Mouse (Mus musculus) spleen, adult 2 months (tissue): Measurements from ENCODE around the gene Best1. TPM values are rescaled to one million over a fixed set of nuclear protein-coding genes. Genes with fewer than 3 reads are reported as not detected.

Source experiments
- DNase-seq, 2 experiments: peaks; one replicate each; pipeline versions ENCODE4 v3.0.0 to v3.0.0-alpha.2; 2012 to 2021; ENCODE audit warnings: low spot score in 2 of 2, low read depth in 1 of 2
- H3K27ac ChIP-seq: fragments of 200-500 bp; 2 replicates; pipeline ENCODE4 v1.5.1; 2012; ENCODE audit warnings: low read length, inconsistent platforms; ENCODE audit not compliant: insufficient read depth
- H3K27me3 ChIP-seq: fragments of 200-500 bp; 2 replicates; pipeline ENCODE4 v1.6.1; 2012; ENCODE audit warnings: mild to moderate bottlenecking, moderate library complexity, low read length, inconsistent platforms; ENCODE audit not compliant: control insufficient read depth, insufficient read depth
- H3K36me3 ChIP-seq: fragments of 200-500 bp; 2 replicates; pipeline ENCODE4 v1.6.1; 2012; ENCODE audit warnings: mild to moderate bottlenecking, low read length, inconsistent platforms; ENCODE audit not compliant: control insufficient read depth, insufficient read depth
- H3K4me1 ChIP-seq: fragments of 200-500 bp; 2 replicates; pipeline ENCODE4 v1.6.1; 2011; ENCODE audit warnings: inconsistent platforms; ENCODE audit not compliant: control insufficient read depth, insufficient read depth, insufficient read length
- H3K4me3 ChIP-seq: fragments of 200-500 bp; 2 replicates; pipeline ENCODE4 v1.5.1; 2011; ENCODE audit warnings: mild to moderate bottlenecking, inconsistent platforms; ENCODE audit not compliant: insufficient read depth, insufficient read length; ENCODE audit errors: extremely low read depth
- CTCF ChIP-seq: fragments of 200-500 bp; IDR thresholded peaks from 2 replicates; pipeline ENCODE4 v1.5.1; 2011; ENCODE audit warnings: mild to moderate bottlenecking, inconsistent platforms; ENCODE audit not compliant: insufficient read depth, insufficient read length, insufficient replicate concordance; ENCODE audit errors: extremely low read depth
- POLR2A ChIP-seq: fragments of 200-500 bp; IDR thresholded peaks from 2 replicates; pipeline ENCODE4 v1.6.1; 2011; ENCODE audit warnings: low read depth, low read length, inconsistent platforms
- WGBS: fragments of 180-500 bp; shearing (Covaris S2); methylation state at CpG from one replicate; pipeline ENCODE4 v1.1.7; 2018; 5-methylcytosine and 5-hydroxymethylcytosine counted together
- polyA plus RNA-seq: library from polyadenylated mRNA; depleted of rRNA; stranded (reverse); fragments of >200 nt; gene quantifications from 2 replicates; pipeline ENCODE4 v1.2.3, GENCODE M21; 2012

Gene Best1
- polyA plus RNA-seq, 1 experiment, result 0.20 TPM

- no peaks in the 10 kb centered on the region for H3K27me3 ChIP-seq
- no peak overlapping the region for H3K4me3 ChIP-seq
- no peaks in the 10 kb centered on the region for H3K36me3 ChIP-seq
- no peaks in the 10 kb centered on the region for H3K4me1 ChIP-seq
- 90% methylated on average over 5 of the region's 5 CpGs for WGBS
- no peak for DNase-seq
- H3K27ac ChIP-seq, result no peak overlapping the region
- TF ChIP-seq POLR2A (no peak), CTCF (no peak)
These were observed 40.7 kb downstream of the Best1 start for GRCm38 (mm10) chr19:9960769-9961168.

GRCm38 (mm10) chr19:9957965-9958364 lies 43.5 kb downstream of the Best1 start:
- no peak overlapping the region for H3K4me3 ChIP-seq
- no peaks in the 10 kb centered on the region for H3K27me3 ChIP-seq
- H3K4me1 ChIP-seq, result peaks cover 8% of the 10 kb centered on the region; the same call in 1 of the 2 replicates
- TF ChIP-seq CTCF (no peak), POLR2A (no peak)
- H3K36me3 ChIP-seq, result no peaks in the 10 kb centered on the region
- DNase-seq, result no peak
- H3K27ac ChIP-seq, result no peak overlapping the region
- 88% methylated on average over 5 of the region's 5 CpGs for WGBS

- no peak for DNase-seq
- Histone ChIP-seq H3K27ac (no peak overlapping the region), H3K4me1 (peaks cover 8% of the 10 kb centered on the region; the same call in 1 of the 2 replicates), H3K4me3 (no peak overlapping the region), H3K27me3 (no peaks in the 10 kb centered on the region), H3K36me3 (no peaks in the 10 kb centered on the region)
- 82% methylated on average over 4 of the region's 4 CpGs for WGBS
- no peak for TF ChIP-seq CTCF
- no peak for TF ChIP-seq POLR2A
These were observed 44.6 kb downstream of the Best1 start for GRCm38 (mm10) chr19:9956624-9957388.

- Histone ChIP-seq H3K4me1 (peaks cover 8% of the 10 kb centered on the region; the same call in 1 of the 2 replicates), H3K27ac (peak overlapping the region; percentile 78; the same call in 1 of the 2 replicates), H3K36me3 (no peaks in the 10 kb centered on the region), H3K27me3 (no peaks in the 10 kb centered on the region), H3K4me3 (no peak overlapping the region)
- WGBS, result 74% methylated on average over 1 of the region's 1 CpGs
- no peak for TF ChIP-seq POLR2A
- no peak for DNase-seq
These were observed 46.0 kb downstream of the Best1 start for GRCm38 (mm10) chr19:9955438-9955837.

- TF ChIP-seq POLR2A (no peak), CTCF (no peak)
These were observed 46.6 kb downstream of the Best1 start for GRCm38 (mm10) chr19:9954811-9955202.

GRCm38 (mm10) chr19:9954055-9954810 lies 47.2 kb downstream of the Best1 start:
- Histone ChIP-seq H3K4me1 (peaks cover 8% of the 10 kb centered on the region; the same call in 1 of the 2 replicates), H3K4me3 (no peak overlapping the region), H3K36me3 (no peaks in the 10 kb centered on the region), H3K27ac (peak overlapping the region; percentile 78), H3K27me3 (no peaks in the 10 kb centered on the region)
- DNase-seq, result no peak
- 35% methylated on average over 7 of the region's 7 CpGs for WGBS
- TF ChIP-seq POLR2A (no peak), CTCF (no peak)

More at GRCm38 (mm10) chr19:9954811-9955202, 46.6 kb downstream of the Best1 start:
- Histone ChIP-seq H3K4me3 (0 out of 2 replicates have a peak overlapping the region, but pooled peaks have one; percentile 14), H3K27ac (peak overlapping the region; percentile 78), H3K4me1 (peaks cover 8% of the 10 kb centered on the region; the same call in 1 of the 2 replicates), H3K27me3 (no peaks in the 10 kb centered on the region), H3K36me3 (no peaks in the 10 kb centered on the region)
- WGBS, result 34% methylated on average over 5 of the region's 5 CpGs
- no peak for DNase-seq

GRCm38 (mm10) chr19:9952912-9953311 lies 48.5 kb downstream of the Best1 start:
- Histone ChIP-seq H3K4me1 (peaks cover 8% of the 10 kb centered on the region; the same call in 1 of the 2 replicates), H3K36me3 (no peaks in the 10 kb centered on the region), H3K27ac (peak overlapping the region; percentile 33; the same call in 1 of the 2 replicates), H3K27me3 (no peaks in the 10 kb centered on the region), H3K4me3 (no peak overlapping the region)
- DNase-seq, result no peak
- 84% methylated on average over 3 of the region's 3 CpGs for WGBS
- TF ChIP-seq CTCF (no peak), POLR2A (no peak)
